Mouse (Mus musculus): ENCODE data around the gene Ldb1. TPM values are rescaled to one million over a fixed set of nuclear protein-coding genes. Genes with fewer than 3 reads are reported as not detected.
A peak's percentile ranks its signal among the peaks of the same experiment; 100 is the strongest.

The Ldb1 gene
- total RNA-seq, 2 experiments from 2014 or later, result 72.3 to 86.3 TPM

- ATAC-seq (replicated peaks; ENCODE audit: poor library complexity, severe bottlenecking), result peak; percentile 23
Measured at GRCm38 (mm10) chr19:46045696-46046311, 790 bp upstream of the Ldb1 start.

GRCm38 (mm10) chr19:46044271-46044992 is 582 bp downstream of the Ldb1 start, which contains the start of gene Pprc1:
Gene Pprc1 (plus strand): TSS chr19:46044886.
- ATAC-seq (replicated peaks; ENCODE audit: poor library complexity, severe bottlenecking), result no peak

GRCm38 (mm10) chr19:46043380-46043779 is 1.6 kb downstream of the Ldb1 start:
- no peak for ATAC-seq (replicated peaks; ENCODE audit: poor library complexity, severe bottlenecking)

GRCm38 (mm10) chr19:46042476-46043011 is 2.5 kb downstream of the Ldb1 start:
- no peak for ATAC-seq (replicated peaks; ENCODE audit: poor library complexity, severe bottlenecking)

GRCm38 (mm10) chr19:46041933-46042475 is 3.0 kb downstream of the Ldb1 start:
- ATAC-seq (replicated peaks; ENCODE audit: poor library complexity, severe bottlenecking), result no peak

GRCm38 (mm10) chr19:46041299-46041932 is 3.6 kb downstream of the Ldb1 start:
- ATAC-seq (replicated peaks; ENCODE audit: poor library complexity, severe bottlenecking), result 0 out of 2 replicates have a peak, but pooled peaks have one; percentile 4

- ATAC-seq (replicated peaks; ENCODE audit: poor library complexity, severe bottlenecking), result no peak
Measured at GRCm38 (mm10) chr19:46040149-46040902, 4.7 kb downstream of the Ldb1 start.

GRCm38 (mm10) chr19:46039478-46039877 is 5.5 kb downstream of the Ldb1 start:
- ATAC-seq (replicated peaks; ENCODE audit: poor library complexity, severe bottlenecking), result peak; percentile 89

GRCm38 (mm10) chr19:46038851-46039260 is 6.2 kb downstream of the Ldb1 start:
- ATAC-seq (replicated peaks; ENCODE audit: poor library complexity, severe bottlenecking), result no peak

GRCm38 (mm10) chr19:46037925-46038850 is 6.8 kb downstream of the Ldb1 start:
- no peak for ATAC-seq (replicated peaks; ENCODE audit: poor library complexity, severe bottlenecking)

- ATAC-seq (replicated peaks; ENCODE audit: poor library complexity, severe bottlenecking), result no peak
Measured at GRCm38 (mm10) chr19:46037243-46037924, 7.6 kb downstream of the Ldb1 start.

- ATAC-seq (replicated peaks; ENCODE audit: poor library complexity, severe bottlenecking), result no peak
Measured at GRCm38 (mm10) chr19:46036477-46037242, 8.4 kb downstream of the Ldb1 start.

GRCm38 (mm10) chr19:46035971-46036370 is 9.0 kb downstream of the Ldb1 start:
- ATAC-seq (replicated peaks; ENCODE audit: poor library complexity, severe bottlenecking), result no peak

GRCm38 (mm10) chr19:46033911-46034310 is 11.1 kb downstream of the Ldb1 start:
- ATAC-seq (replicated peaks; ENCODE audit: poor library complexity, severe bottlenecking), result no peak

GRCm38 (mm10) chr19:46032731-46033510 is 12.1 kb downstream of the Ldb1 start:
- no peak for ATAC-seq (replicated peaks; ENCODE audit: poor library complexity, severe bottlenecking)

- no peak for ATAC-seq (replicated peaks; ENCODE audit: poor library complexity, severe bottlenecking)
Measured at GRCm38 (mm10) chr19:46031689-46032432, 13.2 kb downstream of the Ldb1 start.

Measured in granulocyte monocyte progenitor cell, adult 5-6 weeks (primary cell).